Mouse (Mus musculus) 416B (cell line): ENCODE data around the gene Tmem115.

Experiments used
- DNase-seq: peaks from one replicate; pipeline ENCODE4 v3.0.0; 2011; ENCODE audit warnings: low read depth

The Tmem115 gene

DNA sequence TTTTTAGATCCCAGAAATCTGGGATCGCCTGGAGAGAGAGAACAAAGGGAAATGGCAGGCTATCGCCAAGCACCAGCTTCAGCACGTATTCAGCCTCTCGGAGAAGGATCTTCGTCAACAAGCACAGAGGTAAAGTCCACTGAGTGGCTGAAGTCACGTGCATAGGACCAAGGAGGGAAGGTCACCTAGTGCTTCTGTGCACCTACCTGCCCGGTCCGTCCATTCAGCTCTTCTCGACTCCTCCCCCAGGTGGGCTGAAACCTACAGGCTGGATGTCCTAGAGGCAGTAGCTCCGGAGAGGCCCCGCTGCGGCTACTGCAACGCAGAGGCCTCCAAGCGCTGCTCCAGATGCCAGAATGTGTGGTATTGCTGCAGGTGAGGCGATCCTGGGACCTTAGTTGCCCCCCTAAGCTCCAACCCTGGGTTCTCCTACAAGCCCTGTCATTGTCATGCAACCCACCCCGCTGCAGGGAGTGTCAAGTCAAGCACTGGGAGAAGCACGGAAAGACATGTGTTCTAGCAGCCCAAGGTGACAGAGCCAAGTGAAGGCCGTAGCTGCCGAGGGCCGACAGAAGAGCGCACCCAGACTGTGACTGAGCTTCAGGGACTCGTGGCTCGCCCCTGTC is 16.9 kb downstream of the Tmem115 start:
- DNase-seq, result no peak

DNA sequence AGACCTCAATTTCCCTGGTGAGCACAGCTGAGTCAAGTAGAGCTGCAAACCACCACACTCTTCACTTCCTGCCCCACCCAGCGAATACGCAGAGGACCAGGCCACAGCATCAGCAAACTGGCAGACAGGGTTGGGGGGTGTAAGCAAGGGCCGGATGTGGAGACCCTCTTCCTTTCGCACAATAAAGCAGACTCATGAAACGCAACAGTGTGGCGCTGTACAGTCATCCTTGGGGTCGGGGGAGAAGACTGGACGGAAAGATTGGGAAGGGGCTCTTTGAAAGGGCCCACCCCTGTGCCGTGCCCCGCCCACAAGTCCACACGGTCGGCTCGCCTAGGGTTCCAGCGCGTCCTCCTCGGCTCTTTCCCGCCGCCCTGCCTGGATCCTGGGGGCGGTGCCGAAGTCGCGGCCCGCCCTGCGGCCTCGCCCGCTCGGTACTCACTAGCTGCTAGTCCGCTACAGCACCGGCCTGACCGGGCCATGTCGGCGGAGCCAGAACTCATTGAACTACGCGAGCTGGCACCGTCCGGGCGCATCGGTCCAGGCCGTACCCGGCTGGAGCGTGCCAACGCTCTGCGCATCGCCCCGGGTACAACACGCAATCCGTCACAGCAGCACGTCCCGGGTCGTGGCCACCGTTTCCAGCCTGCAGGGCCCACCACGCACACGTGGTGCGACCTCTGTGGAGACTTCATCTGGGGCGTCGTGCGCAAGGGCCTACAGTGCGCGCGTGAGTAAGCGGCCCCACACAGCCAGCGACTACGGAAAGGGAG is 17.6 kb downstream of the Tmem115 start, which contains the start of gene Rassf1:
Rassf1 (plus strand) TSS at position 439 of the 773 bp plus-strand sequence.
- DNase-seq, result peak; percentile 73

DNA sequence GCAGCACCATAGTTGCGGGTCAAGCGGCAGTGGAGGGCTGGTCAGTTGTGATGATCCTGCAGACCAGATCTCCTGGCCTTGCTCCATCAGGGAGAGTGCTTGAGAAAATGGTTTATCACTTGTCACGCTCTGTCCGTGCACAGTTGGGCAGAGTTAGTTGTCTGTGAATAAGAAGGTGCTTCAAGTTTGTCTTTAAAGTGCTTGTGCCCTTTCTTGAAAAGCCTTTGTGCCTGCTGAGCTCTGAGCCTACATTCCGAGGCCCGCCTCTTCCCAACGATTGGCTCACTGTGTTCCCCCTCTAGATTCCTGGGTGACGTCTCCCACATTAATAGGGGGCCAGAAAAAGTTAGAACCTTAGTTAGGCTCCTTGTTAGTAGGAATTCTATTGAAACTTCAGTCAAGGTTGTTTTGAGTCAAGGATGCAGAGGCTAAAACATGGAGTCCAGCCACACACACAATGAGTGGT is 18.2 kb downstream of the Tmem115 start:
- DNase-seq, result peak; percentile 48

DNA sequence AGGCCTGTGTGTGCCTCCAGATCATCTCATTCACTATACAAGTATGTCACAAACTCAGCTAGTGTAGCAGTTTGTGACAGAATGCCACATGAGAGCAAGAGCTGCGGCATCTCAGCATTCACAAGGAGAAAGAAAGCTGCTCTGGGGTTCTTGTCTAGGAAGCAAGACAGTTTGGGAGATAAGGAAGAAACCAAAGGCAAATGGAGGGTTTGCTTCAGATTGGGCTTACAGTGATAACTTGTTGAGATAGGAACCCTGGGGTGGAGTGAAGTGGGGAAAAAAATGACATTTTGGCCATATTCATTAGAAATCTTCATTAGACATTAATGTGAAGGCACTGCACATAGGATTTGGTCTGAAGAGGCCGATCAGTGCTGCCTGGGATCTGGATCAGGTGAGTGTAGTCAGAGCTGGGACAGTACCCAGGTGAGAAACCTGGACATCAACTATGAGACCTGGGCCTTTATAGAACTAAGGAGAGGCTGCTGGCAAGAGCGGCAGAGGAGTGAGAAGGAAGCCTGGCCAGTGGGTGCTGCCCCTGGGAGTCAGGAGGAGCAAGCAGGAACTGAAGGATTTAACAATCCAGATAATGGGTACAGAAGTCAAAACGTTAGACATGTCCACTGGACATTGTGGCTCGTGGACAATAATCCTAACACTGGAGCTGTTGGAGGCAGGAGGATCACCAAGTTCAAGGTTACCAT is 19.1 kb downstream of the Tmem115 start:
- no peak for DNase-seq

DNA sequence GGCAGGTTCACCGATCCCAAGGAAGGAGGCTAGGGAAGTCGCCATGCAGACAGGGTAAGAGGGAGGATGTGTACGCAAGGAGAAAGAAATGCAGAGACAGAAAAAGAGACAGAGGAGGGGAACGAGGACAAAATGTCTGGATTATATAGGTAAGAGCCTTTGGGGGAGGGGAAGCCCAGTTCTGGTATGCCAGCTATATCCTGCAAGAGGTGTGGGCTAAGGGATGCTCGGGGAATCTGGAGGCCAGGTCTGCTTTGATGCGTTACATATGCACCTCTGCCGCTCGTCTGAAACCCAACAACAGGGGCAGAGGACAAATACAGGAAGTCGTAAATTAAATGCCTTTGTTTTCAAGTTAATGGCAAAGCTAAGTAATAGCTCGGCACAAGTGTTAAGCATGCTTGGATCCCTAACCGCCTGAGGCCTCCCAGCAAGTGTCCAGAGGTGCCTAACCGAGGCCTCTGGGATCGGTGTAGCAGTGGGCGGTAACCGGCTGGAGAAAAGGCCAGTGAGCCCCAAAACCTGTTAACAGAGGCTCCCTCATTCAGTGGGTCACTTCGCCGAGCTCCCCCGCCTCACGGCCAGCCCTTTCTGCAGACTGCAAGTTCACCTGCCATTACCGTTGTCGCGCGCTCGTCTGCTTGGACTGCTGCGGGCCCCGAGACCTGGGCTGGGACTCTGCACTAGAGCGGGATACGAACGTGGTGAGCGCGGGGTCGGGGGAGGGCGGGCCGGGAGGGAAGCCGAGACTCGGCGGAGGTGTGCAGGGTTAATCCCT is 20.0 kb downstream of the Tmem115 start:
- DNase-seq, result peak; percentile 40

DNA sequence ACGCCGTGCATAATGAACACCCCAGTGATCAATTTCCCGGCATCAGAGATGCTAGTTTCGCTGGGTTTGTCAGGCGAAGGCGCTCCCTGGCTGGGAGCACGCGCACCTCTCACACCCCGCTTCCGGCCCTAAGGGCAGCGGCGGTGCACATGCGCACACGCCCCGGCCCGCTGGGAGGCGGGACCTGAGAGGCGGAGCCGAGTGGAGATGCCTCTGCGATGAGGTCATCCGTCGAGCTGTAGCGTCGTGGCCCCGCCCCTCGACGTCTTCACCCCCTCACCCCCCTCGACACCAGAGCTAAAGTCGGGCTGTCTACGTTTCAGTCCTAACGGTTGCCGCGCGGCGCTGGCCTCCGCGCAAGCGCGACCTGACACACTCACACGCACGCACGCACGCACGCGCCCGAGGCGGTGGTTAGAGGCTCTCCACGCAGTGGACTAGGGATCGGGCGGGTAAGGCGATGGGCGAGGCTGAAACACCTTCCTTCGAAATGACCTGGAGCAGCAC is 20.6 kb downstream of the Tmem115 start:
- DNase-seq, result peak; percentile 99

DNA sequence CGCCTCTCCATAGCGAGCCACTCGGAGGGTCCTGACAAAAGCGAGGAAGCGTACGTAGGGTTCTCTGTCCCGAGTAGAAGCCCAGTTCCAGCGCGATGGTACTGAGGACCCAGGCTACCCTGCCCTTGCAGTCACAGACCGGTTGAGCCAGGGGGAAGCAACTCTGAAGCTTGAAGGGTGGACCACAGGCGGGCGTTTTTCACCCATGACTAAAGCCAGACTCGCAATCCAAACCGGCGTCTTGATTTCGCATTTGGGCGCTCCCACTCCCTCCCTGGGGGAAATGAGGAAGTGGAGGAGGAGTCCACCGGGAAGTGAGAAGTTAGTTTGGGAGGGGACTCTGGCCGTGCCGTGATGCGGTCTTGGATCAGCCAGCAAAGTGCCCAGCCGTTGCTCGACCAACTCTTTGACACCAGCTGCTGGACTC is 21.3 kb downstream of the Tmem115 start:
- DNase-seq, result peak; percentile 75

DNA sequence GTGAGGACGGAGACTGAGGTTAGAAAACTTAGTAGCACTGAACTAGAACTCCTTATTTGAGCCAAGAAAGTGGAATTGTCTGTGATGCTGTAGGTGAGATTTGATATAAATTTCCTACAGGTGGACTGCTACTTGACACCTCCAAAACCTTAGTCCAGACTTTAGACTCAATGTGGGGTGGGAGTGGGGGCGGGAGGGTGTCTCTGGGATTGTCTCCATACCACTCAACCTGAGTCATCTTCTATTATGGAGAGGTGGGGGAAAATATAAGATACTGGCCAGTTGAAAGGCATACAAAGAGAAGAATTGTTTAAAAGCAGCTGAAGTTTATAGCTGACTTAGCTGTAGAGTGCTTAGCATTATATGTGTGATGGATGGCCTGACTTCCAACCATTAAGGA is 22.0 kb downstream of the Tmem115 start:
- DNase-seq, result no peak

DNA sequence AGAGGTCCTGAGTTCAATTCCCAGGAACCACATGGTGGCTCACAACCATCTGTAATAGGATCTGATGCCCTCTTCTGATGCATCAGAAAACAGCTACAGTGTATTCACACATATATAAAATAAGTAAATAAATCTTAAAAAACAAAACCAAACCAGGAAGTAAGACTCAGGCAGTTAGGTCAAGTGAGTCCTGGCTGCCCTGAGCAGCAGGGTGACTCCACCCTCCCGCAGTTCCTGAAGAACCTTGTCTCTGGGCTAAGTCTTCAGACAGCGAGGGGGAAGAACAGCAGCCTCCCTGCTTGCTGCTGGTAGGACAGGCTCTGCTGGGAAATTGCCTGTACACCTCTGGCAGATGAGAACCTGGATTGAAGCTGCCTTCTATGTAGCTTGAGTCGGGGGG is 22.6 kb downstream of the Tmem115 start:
- peak; percentile 42 for DNase-seq

DNA sequence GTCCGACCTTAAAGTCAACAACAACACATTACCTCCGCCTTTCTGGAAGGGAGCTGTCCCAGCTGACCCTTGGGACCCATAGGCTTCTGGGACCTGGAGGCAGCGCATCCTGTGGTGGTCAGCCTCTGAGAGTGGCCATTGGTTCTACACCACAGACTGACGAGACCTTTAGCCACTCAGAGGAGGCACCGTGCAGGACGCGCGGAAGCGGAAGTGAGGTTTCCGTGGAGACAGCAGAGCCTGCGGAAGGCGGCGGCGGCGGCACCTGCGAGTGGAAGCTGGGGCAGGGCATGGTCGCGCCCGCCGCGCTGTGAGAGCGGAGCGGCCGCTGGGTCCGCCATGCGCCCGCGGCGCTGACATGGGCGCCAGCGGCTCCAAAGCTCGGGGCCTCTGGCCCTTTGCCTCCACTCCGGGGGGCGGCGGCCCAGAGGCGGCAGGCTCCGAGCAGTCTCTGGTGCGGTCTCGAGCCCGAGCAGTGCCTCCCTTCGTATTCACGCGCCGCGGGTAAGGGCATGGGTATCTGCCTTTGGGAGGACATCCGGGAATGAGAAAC is 29.4 kb downstream of the Tmem115 start, which contains the start of gene Tusc2:
Tusc2 (plus strand) TSS at position 227 of the 553 bp plus-strand sequence.
- DNase-seq, result peak; percentile 96

DNA sequence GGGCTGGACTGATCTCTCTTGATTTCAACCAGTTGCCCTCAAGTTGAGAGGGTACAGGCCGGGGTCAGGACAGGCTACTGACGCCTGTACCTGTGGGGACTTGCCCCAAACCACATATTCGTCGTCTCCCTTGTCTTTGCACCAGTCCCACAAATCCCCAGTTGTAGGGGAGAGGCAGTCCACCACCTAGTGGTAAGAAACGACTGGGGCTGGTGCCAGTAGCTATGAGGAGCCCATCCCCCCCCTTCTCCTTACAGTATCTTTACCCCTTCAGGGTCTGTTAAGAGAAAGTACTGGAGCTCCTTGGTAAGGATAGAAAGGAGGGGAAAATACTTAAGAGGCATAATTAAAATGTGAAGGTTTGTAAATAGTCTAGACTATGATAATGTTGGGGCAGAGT is 31.8 kb downstream of the Tmem115 start:
- DNase-seq, result peak; percentile 35

DNA sequence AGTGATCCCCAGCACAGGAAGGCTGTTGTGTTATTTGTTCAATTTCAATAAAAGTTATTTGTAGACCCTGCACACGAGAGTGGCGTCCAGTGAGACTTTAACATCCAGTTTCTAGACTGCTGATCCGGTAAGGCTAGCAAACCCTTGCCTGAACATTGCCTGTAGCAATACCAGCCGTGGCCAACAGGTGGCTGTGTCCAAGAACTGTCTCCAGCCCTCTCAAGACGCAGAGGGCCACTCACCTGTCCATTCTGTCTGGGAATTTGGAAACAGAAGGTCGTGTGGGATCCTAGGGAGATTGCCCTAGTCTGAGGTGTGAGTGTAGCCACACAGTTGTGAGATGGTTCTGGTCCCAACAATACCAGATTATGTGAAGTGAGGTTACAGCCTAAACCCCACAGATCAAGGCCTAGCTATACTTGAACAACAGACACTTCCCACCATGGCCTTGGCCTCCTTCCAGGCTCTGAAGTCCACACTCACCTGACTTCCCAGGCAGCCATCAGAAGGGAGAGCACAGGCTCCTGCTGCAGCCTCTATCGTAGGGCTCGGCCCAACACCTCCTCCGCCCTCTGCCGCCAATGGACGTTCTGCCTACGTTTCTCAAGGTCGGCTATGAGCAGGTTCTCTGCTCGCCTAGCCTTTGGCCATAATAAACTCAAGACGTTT is 32.4 kb downstream of the Tmem115 start:
- peak; percentile 79 for DNase-seq

DNA sequence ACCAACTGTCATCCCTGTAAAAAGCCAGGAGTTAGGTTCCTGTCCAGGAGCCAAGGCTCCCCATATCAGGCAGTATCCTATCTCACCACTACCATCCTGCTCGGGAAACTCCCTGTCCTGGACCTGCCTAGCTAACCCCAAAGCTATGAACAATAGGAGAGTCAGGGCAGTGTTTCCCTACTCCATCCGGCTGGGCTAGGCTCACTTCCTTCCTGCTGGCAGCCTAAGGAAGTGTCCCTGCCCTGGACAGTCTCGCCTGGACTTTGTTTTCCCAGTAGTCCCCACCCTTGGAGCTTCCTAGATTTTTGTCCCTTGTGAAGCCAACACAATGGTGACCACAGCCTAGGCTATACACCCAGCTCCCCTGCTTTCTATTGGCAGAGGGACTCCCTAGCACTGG is 33.1 kb downstream of the Tmem115 start:
- no peak for DNase-seq

DNA sequence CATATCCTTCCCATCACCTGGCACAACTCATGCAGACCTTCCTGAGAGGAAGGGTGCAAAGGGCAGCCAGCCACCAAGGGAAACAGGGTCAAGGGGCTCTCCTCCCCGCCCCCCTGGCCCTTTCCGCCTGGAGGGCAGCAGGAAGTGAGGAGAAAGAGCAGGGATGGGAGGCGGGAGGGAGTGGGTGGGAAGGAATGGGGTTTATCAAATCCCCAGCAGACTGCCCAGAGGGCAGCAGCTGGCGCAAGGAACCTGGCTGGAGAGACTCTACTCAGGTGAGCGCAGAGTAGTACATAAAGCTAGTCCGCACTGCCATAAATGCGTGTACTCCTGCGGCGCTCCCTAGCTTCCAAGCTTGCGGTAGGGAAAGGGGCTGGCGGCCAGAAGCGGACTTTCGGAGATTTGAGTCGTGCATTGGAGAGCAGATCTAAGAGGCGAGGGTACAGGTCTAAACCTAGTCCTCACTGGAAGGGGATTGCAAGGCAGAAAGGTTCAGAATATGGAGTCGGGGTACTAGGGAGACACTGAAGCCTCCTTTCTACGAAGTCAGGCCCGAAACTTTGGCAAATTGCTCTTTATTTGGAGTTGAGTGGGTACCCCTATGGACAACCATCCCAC is 34.1 kb downstream of the Tmem115 start, which contains the start of gene Hyal2:
Hyal2 (plus strand) TSS at position 244 of the 618 bp plus-strand sequence.
- DNase-seq, result no peak

DNA sequence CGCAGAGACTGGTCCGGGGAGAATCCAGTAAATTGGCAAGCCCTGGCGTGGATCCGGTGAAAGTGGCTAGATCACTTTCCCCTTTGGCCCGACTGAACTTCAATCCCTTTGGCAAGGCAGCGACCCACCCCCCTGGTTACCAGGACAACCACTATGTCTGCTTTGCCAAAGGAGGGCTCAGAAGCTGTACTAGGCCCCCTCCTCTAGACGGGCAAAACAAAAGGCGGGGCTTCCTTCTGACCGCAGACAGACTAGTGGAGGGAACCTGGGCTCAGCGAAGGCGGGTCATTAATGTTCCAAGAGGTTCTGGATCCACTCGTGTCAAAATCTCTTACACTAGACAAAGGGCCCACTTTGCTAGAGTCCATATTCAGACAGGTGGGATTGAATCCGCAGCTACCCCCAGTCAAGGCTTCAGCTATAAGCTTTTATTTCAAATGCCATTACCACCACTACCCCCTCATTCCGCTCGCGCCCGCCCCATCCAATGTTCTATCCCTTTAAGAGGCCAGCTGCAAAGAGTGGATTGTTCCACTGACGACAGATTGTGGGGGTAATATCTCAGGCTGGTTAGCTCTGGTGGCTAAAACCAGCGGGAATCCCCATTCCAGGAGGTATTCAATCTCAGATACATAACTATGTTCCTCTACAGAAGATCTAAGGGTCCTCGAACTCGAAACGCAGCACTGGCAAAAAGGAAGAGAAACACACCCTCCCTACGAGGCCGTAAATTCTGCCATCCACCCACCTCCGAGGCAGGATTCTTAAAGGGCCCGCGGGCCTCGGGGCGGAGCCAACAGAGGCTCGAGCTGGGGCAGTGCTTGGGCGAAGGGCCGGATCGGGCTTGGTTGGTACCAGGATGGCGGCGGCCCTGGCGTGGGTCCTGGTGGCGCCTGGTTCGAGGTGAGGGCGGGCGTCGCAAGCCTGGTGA is 34.9 kb downstream of the Tmem115 start:
- DNase-seq, result peak; percentile 92

DNA sequence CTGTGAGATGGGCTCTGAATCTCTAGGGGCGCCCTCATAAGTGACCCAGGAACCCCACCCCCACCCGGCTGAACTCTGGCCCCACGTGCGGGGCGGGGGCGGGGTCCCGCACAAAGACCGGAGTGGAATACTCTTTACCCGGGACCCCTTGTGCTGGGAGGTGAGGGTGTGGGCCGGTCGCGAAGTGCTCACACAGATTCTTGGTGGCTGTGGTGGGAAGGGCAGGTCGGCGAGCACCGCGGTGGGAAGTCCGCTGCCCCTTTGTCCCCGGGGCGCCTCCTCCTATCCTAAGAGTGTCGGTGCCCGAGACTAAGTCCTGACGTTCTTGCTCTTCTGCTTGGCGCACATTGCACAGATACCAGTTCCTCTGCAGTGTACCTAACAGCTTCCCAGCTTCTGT is 35.5 kb downstream of the Tmem115 start:
- DNase-seq, result no peak

DNA sequence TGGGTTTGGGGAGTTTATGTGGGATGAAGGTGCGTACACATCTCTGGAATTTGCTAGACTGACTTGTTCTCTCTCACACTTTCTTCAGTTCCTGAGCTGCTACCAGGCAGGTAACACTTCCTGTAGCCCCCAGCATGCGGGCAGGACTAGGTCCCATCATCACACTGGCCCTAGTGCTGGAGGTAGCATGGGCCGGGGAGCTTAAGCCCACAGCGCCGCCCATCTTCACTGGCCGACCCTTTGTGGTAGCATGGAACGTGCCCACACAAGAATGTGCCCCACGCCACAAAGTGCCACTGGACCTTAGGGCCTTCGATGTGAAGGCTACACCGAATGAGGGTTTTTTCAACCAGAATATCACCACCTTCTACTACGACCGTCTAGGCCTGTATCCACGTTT is 36.3 kb downstream of the Tmem115 start:
- DNase-seq, result no peak

DNA sequence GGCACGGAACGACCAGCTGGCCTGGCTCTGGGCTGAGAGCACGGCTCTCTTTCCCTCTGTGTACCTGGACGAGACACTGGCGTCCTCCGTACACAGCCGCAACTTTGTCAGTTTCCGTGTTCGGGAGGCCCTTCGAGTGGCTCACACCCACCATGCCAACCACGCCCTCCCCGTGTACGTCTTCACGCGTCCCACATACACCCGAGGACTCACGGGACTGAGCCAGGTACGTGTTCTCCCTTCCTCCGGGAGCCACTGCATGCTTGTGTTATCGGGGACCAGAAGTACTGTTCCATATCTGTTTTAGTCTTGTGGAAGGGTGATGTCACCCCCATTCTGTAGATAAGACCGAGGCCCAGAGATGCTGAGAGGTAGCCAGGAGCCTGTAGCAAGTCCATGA is 37.1 kb downstream of the Tmem115 start:
- no peak for DNase-seq
